Mouse (Mus musculus) G1E (cell line): Measurements from ENCODE around the gene Ppa1. TPM values are rescaled to one million over a fixed set of nuclear protein-coding genes. Genes with fewer than 3 reads are reported as not detected.
A peak's percentile ranks its signal among the peaks of the same experiment; 100 is the strongest.

Experiments used
- ATAC-seq: 2 replicates; pipeline ENCODE4 v1.8.0; 2016; ENCODE audit warnings: mild to moderate bottlenecking; ENCODE audit not compliant: insufficient number of reproducible peaks, poor library complexity, low FRiP score, severe bottlenecking; ENCODE audit errors: extremely low read depth
- DNase-seq: peaks from one replicate; pipeline ENCODE4 v3.0.0; 2012; ENCODE audit warnings: low spot score
- H3K27me3 ChIP-seq: 2 replicates; pipeline ENCODE4 v1.6.1; 2012; ENCODE audit warnings: mild to moderate bottlenecking, low read length, inconsistent platforms; ENCODE audit not compliant: insufficient read depth
- H3K36me3 ChIP-seq: replicated peaks from 2 replicates; pipeline ENCODE3; 2012; ENCODE audit warnings: mild to moderate bottlenecking, inconsistent platforms
- H3K4me1 ChIP-seq: 2 replicates; pipeline ENCODE4 v1.6.1; 2012; ENCODE audit warnings: low read depth, low read length, inconsistent platforms, mixed read lengths; ENCODE audit not compliant: insufficient read depth
- H3K4me3 ChIP-seq: 2 replicates; pipeline ENCODE4 v1.5.1; 2012; ENCODE audit warnings: low read depth, mild to moderate bottlenecking, inconsistent platforms, low read length, moderate library complexity, mixed read lengths
- H3K9me3 ChIP-seq: replicated peaks from 2 replicates; pipeline ENCODE4 v1.6.1; 2012; ENCODE audit warnings: inconsistent platforms
- CTCF ChIP-seq: IDR thresholded peaks from 2 replicates; pipeline ENCODE4 v1.5.1; 2012; ENCODE audit warnings: low read depth, low read length, inconsistent platforms, mixed read lengths
- GATA1 ChIP-seq: IDR thresholded peaks from 2 replicates; pipeline ENCODE4 v1.6.1; 2012; ENCODE audit warnings: borderline replicate concordance, low read length, inconsistent platforms, mixed read lengths
- GATA2 ChIP-seq: IDR thresholded peaks from 2 replicates; pipeline ENCODE4 v1.6.1; 2012; ENCODE audit warnings: low read depth, low read length, inconsistent platforms, borderline replicate concordance
- POLR2AphosphoS5 ChIP-seq: IDR thresholded peaks from 2 replicates; pipeline ENCODE4 v1.6.1; 2012; ENCODE audit warnings: low read depth, low read length, inconsistent platforms; ENCODE audit not compliant: insufficient replicate concordance
- TAL1 ChIP-seq: conservative IDR thresholded peaks from 2 replicates; pipeline ENCODE4 v1.6.1; 2012; ENCODE audit warnings: low read depth, low read length, inconsistent platforms, mixed read lengths
- polyA plus RNA-seq: library from polyadenylated mRNA; stranded (reverse); fragments of >175 nt; gene quantifications from 2 replicates; pipeline ENCODE4 v1.2.3, GENCODE M21; 2012
- total RNA-seq, 2 experiments: library from RNA; stranded (forward) in 1 of 2; stranded (reverse) in 1 of 2; fragments of 200-1000 nt in 1 of 2; fragments of >200 nt in 1 of 2; fragmentation: Nextera tagmentation in 1 of 2; gene quantifications; 2 replicates each; pipeline ENCODE4 v1.2.3; 2014 to 2017

Ppa1 gene
- total and polyA plus RNA-seq, 3 experiments: 14.8 to 42.0 (median 19.0) TPM

- Histone ChIP-seq H3K36me3 (peaks cover 67% of the 10 kb centered on the region), H3K9me3 (no peaks in the 10 kb centered on the region), H3K4me1 (no peaks in the 10 kb centered on the region), H3K4me3 (no peak overlapping the region), H3K27me3 (no peaks in the 10 kb centered on the region)
- no peak for TF ChIP-seq POLR2AphosphoS5
- no peak for TF ChIP-seq GATA2
- TF ChIP-seq TAL1: no peak
- TF ChIP-seq GATA1: no peak
- no peak for TF ChIP-seq CTCF
- DNase-seq (no peak), ATAC-seq (no peak)
Observed at GRCm38 (mm10) chr10:61656928-61657882, 8.9 kb downstream of the Ppa1 start.

- ATAC-seq: no peak
- DNase-seq: peak; percentile 8
Observed at GRCm38 (mm10) chr10:61657985-61658384, 9.6 kb downstream of the Ppa1 start.

GRCm38 (mm10) chr10:61661887-61662286 lies 13.5 kb downstream of the Ppa1 start:
- Histone ChIP-seq H3K27me3 (no peaks in the 10 kb centered on the region), H3K9me3 (no peaks in the 10 kb centered on the region), H3K36me3 (peaks cover 70% of the 10 kb centered on the region), H3K4me3 (no peak overlapping the region), H3K4me1 (no peaks in the 10 kb centered on the region)
- DNase-seq (no peak), ATAC-seq (no peak)
- no peak for TF ChIP-seq GATA1
- TF ChIP-seq GATA2: no peak

More at GRCm38 (mm10) chr10:61657985-61658384, 9.6 kb downstream of the Ppa1 start:
- Histone ChIP-seq H3K36me3 (peaks cover 69% of the 10 kb centered on the region), H3K27me3 (no peaks in the 10 kb centered on the region), H3K4me3 (no peak overlapping the region), H3K9me3 (no peaks in the 10 kb centered on the region), H3K4me1 (no peaks in the 10 kb centered on the region)
- TF ChIP-seq GATA1 (no peak), CTCF (no peak), POLR2AphosphoS5 (no peak), TAL1 (no peak)

GRCm38 (mm10) chr10:61662391-61662988 lies 14.1 kb downstream of the Ppa1 start:
- no peak for ATAC-seq

GRCm38 (mm10) chr10:61665111-61665510 lies 16.8 kb downstream of the Ppa1 start:
- DNase-seq (no peak), ATAC-seq (no peak)
- H3K4me1 ChIP-seq: peaks cover 7% of the 10 kb centered on the region; the same call in 1 of the 2 replicates
- no peak overlapping the region for H3K4me3 ChIP-seq
- H3K27me3 ChIP-seq: no peaks in the 10 kb centered on the region
- no peaks in the 10 kb centered on the region for H3K9me3 ChIP-seq
- peaks cover 80% of the 10 kb centered on the region for H3K36me3 ChIP-seq
- no peak for TF ChIP-seq CTCF

More at GRCm38 (mm10) chr10:61662391-61662988, 14.1 kb downstream of the Ppa1 start:
- no peaks in the 10 kb centered on the region for H3K27me3 ChIP-seq
- H3K36me3 ChIP-seq: peaks cover 72% of the 10 kb centered on the region
- H3K4me3 ChIP-seq: no peak overlapping the region
- no peaks in the 10 kb centered on the region for H3K9me3 ChIP-seq
- TF ChIP-seq GATA2: no peak
- no peak for TF ChIP-seq TAL1
- TF ChIP-seq GATA1: no peak
- TF ChIP-seq CTCF: no peak
- TF ChIP-seq POLR2AphosphoS5: no peak
- DNase-seq: no peak
- no peaks in the 10 kb centered on the region for H3K4me1 ChIP-seq

- Histone ChIP-seq H3K9me3 (no peaks in the 10 kb centered on the region), H3K36me3 (peaks cover 81% of the 10 kb centered on the region), H3K27me3 (no peaks in the 10 kb centered on the region), H3K4me1 (peaks cover 13% of the 10 kb centered on the region; the same call in 1 of the 2 replicates), H3K4me3 (no peak overlapping the region)
- ATAC-seq (no peak), DNase-seq (no peak)
- TF ChIP-seq TAL1 (no peak), GATA1 (no peak), GATA2 (no peak), POLR2AphosphoS5 (no peak), CTCF (no peak)
Observed at GRCm38 (mm10) chr10:61665651-61666050, 17.3 kb downstream of the Ppa1 start.
